Mouse (Mus musculus) thymus, postnatal 4 days (tissue): ENCODE results near the gene Syt7.
A peak's percentile ranks its signal among the peaks of the same experiment; 100 is the strongest.

Experiments used
- DNase-seq: peaks from one replicate; pipeline ENCODE4 v3.0.0; 2021

Gene Syt7

DNA sequence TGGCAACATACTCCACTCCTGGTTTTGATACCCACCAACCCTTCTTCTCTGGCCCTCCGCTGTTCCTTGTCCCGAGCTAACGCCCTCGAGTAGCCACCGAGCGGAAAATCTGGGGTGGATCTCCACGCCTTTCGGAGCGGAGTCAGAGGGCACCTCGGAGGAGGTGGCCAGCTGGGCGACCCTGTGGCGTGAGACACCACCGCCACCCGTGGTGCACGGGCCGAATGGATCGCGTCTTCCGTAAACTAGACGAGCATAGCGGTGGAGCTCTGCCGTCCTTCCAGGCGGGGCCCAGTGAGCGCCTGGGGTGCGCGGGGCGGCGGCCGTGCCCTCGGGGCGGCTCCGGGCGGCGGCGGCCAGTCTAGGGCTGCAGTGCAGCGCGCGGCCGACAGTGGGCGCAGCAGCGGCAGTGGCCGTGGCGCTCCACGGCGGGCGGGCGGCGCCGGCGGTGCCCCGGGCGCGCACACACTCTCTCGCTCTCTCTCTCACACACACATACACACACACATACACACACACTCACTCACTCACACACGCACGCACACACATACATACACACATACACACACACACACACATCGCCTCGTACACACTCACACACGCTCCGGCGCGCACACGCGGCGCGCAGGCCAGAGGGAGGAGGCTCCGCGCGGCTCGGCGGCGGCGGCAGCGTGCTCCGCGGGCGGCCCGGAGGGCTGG, at the start of gene Syt7:
Syt7 (plus strand) TSS at position 476 of the 699 bp plus-strand sequence.
- peak; percentile 86 for DNase-seq

DNA sequence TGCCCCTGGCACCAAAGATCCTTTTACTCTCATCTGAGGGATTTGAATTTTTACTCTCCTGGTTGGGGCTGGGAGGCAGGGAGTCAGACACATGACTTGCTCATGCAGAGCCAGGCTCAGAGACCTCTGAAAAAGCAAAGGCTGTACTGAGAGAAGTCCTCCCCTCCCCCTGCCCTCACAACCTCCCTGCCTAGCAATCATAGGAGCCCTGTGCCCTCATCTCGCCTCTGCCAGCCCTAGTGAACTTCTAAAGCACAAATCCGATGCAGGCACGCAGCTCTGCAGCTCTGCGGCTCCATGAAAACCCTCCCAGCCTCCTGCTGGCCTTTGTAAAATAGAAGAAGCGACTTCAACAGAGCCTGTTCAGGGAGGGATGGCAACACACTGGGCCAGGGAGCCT, 49.6 kb upstream of the Syt7 start:
- no peak for DNase-seq

DNA sequence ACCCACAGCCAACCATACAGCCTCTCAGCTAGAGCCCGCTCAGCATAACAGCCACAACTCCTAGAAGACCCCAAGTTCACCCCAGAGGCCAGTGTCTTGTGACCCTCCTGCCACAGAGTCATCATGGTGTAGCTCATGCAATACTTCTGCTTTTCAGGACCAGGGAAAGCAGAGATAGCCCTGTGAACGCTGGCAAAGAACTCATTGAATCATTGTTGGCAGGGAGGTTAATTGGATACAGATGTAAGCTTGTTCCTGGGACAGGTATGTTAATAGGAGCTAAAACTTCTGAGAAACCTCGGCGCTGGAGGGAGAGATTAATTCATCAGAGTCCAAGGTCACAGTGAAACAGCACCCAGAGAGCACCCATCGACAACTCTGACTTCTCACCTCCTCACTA, 48.2 kb upstream of the Syt7 start:
- no peak for DNase-seq

DNA sequence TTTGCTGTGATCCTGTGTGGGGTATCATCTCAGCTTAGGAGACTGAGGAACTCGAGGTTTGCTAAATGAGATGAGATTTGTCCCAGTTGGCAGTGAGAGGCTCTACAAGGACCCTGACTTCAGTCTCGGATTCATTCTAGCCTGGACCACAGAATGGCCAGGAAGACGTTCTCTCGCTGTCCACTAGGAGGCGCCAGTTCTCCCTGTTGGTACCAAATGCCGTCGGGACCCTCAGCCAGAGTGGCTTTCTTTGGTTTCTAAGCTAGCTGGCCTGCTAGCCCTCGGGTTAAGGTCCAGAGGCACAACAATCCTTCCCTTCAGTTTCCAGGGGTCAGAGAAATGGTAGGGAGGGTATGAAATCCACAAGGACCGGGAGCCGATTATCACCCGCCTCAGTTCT, 47.7 kb upstream of the Syt7 start:
- peak; percentile 76 for DNase-seq

DNA sequence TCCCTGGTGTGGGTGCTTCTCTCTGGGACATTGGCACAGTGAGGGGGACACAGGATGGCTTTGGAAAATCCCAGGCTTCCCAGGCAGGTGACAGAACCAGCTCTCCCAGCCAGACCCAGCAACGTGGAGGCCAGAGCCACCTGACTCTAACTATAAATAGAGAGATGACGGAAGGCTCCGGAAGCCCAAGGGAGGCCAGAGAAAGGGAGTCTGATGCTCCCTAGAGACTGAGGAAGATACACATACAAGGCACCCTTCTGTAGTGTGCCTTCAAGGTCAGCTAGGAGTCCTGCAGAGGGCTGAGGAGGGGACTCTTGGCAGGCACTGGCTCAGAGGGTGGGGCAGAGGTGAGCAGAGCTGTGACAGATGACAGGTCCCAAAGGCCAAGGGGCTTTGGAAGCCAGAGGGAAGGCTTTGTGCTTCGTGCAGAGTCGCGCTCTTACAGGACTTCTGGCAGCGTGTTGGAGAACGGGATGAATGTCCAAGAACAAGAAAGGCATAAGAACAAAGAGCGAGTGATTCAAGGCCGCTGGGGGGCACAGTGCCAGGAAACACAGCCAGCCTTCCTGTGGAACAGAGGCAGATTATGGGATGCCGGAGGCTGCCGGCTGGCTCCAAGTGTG, 47.0 kb upstream of the Syt7 start:
- DNase-seq, result no peak

DNA sequence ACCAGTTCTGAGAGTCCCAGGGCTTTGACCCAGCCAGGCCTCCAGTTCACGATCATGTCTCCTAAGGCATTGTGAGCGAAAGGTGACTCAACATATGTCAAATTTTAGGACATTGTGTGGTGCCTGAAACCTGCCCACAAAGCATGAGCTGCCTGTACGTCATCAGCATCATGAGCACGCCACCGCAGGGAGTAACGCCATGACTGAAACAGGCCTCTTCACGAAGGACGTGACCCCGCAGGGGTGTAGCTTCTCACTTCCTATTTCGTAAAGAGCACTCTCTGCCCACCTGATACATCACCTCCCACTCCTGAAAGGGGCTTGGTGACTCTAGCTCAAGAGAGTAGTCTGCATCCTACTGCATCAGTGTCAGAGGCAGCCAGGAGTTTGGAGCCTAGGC, 45.0 kb upstream of the Syt7 start:
- no peak for DNase-seq

DNA sequence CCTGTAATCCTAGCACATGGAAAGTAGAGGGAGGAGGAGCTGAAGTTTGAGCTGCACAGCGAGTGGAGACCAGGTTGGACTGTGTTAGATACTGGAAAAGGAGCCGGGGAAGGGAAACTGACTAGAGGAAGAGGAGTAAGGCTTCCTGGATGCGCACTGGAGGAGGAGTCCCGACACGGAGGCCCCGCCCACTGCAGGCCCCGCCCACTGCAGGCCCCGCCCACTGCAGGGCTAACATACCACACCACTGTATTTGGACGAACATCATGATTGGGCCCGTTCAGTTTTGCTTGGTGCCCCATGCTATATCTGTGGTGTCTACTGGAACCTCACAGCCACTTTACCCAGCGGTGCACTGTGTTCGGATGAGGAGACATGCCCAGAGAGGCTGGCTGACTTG, 43.2 kb upstream of the Syt7 start:
- peak; percentile 45 for DNase-seq

DNA sequence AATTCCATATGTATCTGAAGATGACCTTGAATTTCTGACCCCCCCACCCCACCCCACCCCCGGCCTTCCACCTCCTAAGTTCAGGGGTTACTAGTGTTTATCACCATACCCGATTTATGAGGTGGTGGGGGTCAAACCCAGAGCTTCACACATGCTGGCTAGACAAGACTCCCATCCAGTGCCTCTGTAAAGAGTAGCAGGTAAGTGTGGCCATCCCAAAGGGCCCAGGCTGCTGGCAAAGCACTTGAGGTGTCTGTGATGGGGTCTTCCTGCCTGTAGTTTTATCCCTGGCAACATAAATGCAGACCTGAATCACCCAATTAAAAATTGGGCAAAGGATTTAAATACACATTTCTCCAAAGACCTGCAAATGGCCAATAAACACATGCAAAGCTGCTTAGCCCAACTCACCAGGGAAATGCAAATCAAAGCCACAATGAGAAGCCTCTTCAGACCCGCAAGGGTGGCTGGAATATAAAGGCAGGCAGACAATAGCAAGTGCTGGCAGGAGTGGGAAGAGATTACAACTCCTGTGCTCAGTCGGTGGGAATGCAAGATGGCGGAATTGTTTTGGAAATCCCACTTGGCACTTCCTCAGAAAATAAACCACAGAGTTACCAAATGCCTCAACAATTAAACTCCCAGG, 41.1 kb upstream of the Syt7 start:
- no peak for DNase-seq

DNA sequence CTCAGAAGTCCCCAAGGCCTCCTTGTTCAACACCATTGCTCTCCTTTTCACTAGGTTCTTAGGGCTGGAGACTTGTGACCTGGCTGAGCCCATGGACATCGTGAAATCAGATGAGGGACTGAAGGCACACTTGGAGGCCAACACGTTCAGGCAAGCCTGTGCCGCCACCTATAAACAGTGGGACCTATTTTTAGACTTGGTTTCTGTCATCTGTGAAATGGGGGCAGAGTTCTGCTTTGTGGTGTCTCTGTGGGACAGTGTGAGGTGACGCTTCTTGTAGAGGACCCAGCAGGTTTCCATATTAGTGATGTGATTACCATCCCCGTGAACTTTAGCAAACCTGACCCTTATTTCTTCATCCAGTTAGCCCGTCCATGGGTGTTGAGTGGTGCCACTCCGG, 36.7 kb upstream of the Syt7 start:
- no peak for DNase-seq

DNA sequence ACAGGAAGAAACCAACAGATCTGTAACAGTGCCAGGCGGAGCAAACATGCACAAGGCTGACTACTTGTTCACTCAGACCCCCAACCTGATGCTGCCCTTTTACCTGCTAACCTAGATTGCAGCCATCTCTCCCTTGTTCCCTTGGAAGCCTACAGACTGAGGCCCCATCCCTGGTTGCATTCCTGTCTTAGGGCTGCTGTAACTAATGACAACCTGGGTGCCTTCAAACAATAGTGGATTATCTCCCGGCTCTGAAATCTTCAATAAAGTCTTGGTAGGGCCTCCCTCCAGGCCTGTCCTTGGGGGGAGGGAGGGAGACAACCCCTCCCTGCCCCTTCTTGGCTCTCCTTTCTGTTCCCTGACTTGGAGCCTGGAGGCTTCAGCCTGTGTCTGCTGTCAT, 34.1 kb upstream of the Syt7 start:
- no peak for DNase-seq

DNA sequence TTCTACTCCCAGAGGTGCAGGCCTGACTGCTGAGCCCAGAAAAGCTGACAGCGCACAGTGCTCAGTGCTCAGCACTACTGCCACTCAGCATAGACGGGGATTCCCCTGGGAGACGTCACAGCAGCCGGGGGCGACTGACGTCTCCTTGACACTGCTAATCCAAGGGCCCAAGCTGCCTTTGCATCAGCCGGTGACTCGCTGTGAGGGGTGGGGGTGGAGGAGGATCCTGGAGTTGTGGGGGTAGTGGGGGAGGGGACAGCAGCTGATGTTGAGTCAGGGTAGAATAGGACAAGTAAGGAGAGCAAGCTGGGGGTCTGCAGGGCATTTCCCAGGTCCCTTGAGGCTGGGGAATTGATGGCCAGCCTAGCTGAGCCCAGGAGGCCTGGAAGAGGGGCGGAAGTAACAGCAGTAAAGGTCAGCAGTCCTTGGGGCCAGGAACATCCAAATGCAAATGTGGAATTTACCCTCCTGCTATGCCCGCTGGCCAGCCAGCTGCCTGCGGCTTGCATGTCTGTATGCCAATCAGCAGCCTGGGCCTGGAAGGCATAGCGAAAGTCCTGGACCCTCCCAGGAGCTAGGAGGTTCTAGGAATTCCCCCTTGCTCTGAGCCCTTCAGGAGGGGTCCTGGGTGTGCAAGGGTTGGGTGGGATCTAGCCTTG, 31.9 kb upstream of the Syt7 start:
- DNase-seq, result no peak

DNA sequence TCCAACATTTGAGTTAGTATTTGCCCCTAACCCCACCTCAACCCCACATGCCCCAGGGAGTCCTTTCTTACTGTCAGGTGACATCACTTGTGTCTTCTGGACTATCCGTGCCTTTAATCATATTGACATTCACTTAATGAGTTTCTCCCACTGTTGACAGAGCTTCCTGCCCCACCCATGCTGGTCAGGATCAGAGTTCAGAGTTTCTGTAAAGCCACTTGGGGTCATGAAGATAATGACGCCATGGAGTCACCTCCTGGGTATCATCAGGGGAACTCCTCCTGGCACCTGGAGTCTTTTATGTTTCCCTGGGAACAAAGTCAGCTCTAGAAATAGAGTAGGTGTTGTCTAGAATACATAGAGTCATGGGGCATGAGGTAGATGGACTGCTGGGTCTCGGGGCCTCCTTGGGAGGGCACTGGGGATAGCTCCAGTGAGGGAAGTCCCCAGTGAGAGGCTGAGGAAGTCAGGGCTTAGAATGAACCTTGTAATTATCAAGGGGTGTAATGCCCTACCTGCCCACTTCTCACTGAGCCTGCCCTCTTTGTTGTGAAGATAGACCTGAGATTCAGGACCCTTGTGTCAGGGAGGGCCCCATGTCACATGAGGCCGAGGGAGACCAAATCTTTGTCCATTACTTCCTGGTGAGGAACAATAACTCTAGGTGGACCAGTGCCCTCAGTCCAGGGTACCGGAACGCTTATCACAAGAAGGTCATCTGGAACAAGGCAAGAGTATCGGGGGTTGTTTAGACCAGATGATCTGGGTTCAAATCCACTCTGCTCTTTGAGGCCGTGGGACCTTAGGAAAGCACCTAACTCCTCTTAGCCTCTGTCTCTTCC, 29.6 kb upstream of the Syt7 start:
- no peak for DNase-seq

DNA sequence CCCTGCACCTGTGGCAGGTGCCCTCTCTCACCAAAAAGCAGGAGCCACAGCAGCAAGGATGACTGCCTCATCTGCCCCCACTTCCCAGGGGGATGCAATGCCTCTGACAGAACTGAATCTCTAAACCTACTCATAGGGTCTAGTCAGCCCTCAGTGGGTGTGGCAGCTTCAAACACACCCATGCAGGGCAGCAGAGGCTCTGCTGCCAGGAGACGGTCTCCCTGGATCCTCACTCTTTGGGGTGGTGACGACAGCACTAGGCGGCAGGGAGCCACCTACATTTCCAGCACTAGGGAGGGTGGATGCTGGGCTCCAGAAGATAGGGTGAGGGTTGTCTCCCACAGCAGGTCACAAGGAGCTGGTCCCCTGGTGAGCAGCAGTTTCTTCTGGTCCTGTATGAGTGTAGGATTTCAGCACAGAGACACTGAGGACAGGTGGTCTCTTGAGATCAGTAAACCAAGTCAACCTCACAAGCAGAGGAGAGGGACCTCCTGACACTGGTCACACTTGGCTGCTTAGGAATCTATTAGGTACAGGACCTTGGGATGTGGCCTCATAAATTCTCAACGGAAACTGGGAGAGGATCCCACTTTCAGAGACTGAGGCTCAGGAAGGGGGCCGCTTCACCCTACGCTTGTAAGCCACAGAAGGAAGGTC, 26.3 kb upstream of the Syt7 start:
- DNase-seq, result no peak

DNA sequence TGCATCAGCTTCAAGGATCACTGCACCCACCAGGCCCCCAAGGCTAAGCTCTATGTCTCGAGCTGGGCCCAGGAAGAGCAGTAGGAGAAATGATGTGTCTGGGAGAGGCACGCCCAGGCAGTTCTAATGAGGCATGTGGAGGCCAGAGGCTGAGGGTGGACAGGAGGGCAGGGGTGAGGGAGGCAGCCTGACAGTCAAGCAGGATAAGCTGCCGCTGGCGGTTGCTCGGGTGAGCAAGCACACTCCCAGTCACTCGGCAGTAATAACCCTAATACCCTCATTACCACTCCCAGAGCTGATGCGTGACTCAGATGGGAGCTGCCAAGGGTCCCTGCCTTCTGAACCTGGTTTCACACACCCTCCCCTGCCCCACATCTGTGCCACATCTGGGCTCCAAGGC, 25.0 kb upstream of the Syt7 start:
- no peak for DNase-seq

DNA sequence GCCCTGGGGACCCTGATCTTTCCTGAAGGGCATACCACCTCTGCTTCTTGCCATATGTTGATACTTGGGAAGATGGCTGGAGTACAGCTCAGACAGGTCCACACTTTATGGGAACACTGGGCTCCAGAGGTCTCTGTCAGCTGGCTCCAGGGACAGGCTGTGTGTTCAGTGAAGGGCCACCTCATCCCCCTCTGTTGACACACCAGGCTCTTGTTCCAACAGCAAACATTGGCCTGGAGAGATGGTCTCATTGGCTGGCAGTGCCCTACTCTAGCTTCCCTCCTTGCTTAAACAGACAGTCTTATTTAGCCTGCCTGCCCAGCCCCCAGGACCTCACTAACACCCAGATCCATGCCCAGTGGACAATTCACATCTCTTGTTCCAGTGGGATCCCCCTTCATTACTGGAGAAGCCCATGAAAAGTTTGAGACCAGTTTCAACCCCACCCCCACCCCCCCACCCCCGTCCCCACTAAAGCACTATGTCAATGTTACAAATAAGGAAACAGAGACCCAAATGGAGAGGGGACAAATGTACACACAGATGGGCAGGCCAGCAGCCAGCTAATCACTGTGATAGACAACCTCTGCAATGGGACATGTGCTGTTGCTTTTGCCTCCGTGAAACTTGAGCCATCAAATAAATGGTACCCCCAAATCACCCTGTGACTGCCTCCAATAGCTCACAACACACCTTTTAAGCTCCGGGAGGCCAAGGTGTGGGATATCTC, 22.6 kb upstream of the Syt7 start:
- DNase-seq, result no peak

DNA sequence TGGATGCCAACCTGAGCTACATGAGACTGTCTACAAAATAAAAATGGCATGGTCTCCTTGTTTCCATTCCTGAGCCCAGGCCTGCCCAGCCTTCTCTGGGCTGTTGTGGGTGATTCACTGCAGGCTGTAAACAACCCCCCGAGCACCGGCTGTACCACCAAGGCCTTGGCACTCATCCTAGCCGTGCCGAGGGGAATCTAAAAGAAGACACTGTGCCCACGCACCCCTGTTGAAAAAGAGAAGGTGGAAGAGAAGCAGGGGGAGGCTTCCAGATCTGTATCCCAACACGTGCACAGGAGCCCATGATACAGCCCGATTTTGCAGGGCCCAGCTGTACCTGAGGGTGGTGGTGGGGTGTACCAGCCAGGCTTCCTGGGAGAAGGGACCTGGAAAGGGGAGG, 21.1 kb upstream of the Syt7 start:
- DNase-seq, result no peak

DNA sequence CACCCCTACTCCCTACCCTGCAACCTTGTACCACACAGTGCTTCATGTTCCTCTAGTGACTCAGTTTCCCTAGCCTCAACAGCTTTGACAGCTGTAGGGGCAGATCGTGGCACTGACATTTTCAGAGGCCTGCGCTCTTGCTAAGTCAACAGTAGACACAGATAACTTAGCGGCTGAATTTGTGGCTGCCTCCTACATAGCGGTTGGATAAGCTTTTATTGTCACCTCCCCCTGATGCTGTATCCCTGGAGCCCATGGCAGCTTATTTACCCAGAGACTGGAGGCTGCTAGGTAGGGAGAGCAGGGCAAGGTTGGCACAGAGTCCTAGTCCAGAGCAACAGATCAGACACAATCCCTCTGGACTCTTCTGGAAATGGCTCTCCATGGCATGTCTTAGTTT, 19.0 kb upstream of the Syt7 start:
- DNase-seq, result no peak

DNA sequence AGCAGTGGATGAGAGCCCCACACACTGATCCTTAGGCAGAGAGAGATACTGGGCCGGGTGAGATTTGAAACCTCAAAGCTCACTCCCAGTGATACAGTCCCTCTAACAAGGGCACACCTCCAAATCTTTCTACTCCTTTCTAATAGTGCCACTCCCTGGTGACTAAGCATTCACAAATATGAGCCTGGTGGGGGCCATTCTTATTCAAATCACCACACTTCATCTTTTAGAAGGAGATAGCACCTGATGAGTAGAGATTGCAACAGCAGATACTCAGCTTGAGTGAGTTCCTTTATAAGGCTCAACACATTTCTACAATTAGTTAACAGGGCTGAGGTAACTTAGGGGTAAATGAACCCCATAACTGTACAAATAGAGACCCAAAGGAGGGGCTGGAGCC, 15.7 kb upstream of the Syt7 start:
- DNase-seq, result no peak

DNA sequence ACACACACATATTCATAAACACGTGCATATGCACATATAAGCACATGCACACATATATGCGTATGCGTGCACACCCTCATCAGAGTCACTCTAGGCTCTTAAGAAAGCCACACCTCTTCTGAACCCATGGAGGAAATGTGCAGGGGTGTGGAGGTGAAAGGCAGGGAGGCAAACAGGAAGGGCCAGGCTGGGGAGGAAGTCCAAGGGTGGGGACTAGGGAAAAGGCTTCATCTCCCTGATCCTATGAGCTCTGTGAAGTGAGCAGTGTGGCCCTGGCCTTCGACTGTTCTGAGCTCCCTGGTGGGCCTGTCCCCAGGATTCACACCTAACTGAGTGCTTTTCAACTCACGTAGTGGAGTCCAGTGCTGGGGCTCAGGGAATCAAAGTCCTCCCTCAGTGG, 13.6 kb upstream of the Syt7 start:
- DNase-seq, result no peak

DNA sequence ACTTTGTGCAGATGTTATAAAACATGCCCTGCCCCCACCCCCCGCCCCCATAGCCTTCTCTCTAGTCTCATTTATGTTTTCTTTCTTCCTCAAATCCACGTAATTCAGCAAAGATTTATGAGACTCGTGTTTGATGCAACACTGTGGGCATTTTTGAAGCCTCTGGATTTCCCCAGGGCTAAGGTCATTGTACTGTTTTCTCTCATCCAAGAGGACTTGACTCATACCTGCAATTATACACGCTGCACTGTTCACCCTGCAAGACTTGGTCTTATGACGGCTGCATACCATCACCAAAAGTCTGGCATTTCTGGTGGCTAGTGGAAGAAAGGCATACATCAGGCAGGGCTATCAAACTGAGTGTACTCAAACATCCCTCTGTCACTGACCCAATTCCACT, 8.9 kb upstream of the Syt7 start:
- DNase-seq, result no peak

DNA sequence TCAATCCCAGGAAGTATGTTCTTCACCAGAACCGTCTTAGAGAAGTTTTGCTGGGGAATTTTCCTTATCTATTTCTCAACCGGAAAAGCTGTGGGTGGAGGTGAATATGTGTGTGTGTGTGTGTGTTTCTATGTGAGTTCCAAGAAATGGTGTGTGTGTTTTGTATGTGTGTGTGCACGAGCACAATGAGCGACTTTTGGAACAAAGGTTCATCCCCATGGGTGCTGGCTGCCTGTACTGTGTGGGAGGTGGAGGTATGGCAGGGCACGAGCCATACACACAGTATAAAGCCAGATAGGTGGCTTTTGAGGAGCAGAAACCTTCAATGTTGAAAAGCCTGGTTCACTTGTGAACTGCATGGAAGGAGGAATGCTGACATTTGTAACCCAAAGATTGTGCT, 1.2 kb upstream of the Syt7 start:
- DNase-seq, result no peak
